Mouse (Mus musculus): ENCODE data around the gene Them7.

The Them7 gene

GRCm38 (mm10) chr2:105375705-105376104, 151.6 kb downstream of the Them7 start:
- in situ Hi-C loops (cut with MboI, MseI), result no loop called here

DNA sequence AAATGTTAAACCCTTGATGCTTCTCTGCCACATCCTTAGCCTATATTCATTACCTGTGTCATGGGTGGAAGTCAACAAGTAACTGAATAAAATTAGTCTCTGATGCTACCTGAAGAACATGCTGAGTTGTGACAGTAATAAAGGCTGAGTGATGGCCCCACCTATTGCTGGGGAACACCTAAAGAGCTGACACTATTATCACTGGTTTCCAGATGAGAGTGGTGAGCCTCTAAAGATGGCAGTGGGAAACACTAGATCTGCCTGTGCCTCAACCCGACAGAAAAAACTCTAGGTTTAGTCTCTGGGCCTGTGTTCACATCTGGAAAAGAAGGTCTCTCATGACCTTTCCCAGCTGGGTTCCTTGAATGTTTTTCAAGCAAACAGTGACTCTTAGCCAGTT, 155.6 kb downstream of the Them7 start:
- in situ Hi-C loops (cut with MboI, MseI), result no loop called here

DNA sequence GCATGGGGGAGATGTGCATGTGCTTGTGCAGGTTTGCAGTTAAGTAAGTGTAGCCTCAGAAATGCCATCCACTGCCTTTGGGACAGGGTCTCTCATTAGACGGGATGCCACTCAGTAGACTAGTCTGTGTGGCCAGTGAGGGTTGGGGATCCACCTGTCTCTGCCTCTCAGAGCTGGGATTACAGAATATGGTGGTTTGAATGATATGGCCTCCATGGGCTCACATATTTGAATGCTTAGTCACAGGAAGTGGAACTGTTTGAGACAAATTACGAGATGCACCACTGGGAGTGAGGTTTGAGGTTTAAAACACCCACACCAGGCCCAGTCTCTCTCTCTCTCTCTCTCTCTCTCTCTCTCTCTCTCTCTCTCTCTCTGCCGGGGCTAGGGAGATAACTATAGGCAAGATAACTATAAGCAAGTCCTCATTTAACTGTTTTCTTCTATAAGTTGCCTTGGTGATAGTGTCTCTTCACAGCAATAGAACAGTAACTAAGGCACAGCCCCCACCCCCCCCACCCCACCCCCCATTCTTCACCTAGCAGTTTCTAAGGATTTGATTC, 156.7 kb downstream of the Them7 start:
- in situ Hi-C loops (cut with MboI, MseI), result no loop called here

DNA sequence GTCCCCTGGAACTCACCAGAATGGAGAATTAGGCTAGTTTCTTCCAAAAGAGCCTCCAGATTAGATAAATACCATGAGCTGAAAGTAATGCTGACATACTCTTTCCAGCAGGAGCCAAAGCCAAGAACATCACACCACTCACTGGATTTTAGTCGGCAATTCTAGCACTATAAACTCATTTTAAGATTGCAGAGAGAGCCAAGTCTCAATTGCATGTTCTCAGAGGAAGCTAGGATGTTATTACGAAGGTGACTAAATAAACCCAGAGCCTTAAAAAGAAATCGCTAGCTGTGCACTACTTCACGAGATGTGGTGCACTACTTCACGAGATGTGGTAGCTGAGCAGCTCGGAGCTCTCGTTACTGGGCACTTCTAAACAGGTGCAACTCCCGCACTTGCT, 158.9 kb downstream of the Them7 start:
- in situ Hi-C loops (cut with MboI, MseI), result no loop called here

DNA sequence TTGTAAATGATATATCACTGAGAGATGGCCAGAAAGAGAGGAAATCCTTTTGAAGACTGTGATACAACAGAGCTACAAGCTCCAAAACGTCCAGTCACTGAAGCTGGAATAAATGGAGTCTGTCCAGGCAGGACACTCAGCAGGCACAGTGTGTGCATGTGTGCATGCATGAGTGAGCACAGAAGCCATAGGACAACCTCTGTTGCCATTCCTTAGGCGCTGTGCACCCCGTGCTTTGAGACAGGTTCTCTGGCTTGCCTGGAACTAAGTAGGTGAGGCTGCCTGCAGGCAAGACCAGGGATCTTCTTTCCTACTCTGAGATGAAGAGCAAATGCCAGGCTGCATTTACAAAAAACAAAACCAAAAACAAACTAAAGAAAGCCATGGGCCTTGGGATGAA, 160.9 kb downstream of the Them7 start:
- in situ Hi-C loops (cut with MboI, MseI), result loop anchor here (5.0 kb wide), 1 partner anchor 808 kb away; no protein-coding TSS in a partner anchor

DNA sequence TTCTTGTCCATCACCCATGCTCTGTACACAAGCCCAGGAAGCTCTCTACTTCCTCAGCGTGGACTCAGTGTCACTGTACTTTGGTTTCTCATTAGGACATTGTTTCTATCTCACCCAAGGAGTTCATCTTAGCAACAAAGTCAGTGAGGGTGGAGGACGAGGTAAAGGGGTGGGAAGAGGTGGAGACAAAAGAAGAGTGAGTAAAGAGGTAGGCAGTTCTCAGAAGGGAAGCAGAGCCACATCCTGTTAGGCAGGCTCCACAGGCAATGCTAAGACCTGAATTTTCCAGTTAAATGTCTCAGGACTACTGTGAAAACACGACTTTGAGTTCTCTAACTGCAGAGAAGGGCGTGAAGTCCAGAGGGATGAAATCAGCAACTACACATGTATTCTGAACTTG, 162.3 kb downstream of the Them7 start:
- in situ Hi-C loops (cut with MboI, MseI), result loop anchor here (5.0 kb wide), 1 partner anchor 809 kb away; no protein-coding TSS in a partner anchor

- in situ Hi-C loops (cut with MboI, MseI), result loop anchor here (5.0 kb wide), 1 partner anchor 812 kb away; no protein-coding TSS in a partner anchor
Observed at GRCm38 (mm10) chr2:105389007-105389890, 165.1 kb downstream of the Them7 start.

DNA sequence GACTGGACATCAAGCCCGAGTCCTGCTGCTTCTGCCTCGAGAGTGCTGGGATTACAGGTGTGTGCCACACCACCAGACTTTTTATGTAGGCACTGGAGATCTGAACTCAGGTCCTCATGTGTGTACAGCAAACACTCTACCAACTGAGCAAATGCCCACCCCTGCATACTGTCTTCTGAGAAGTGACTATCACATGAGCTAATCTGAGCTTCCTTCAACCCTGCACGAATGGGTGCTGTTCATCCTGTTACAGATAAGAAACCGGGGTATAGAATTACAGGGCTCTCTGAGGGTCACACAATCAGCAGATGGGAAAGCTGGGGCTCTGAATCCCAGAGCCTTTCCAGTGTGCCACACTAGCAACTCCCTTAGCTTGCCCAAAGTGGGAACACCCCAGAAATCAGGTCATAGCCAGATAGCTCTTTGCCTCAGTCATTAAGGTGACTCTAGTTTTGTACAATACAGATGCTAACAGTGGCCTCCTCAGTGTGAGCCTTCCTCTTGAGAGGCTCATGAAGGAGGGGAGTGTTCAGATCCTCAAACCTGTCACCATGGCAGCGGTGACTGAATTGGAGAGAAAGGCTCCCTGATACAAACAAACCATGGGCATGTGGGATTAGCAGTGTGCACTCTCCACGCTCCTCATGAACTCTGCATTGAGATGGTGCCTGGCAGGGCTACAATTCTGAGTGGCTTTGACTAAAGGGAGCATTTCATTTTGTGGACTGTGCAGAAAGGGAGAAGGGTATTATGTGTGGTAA, 166.7 kb downstream of the Them7 start:
- in situ Hi-C loops (cut with MboI, MseI), result no loop called here

GRCm38 (mm10) chr2:105391414-105391784, 167.3 kb downstream of the Them7 start:
- in situ Hi-C loops (cut with MboI, MseI), result no loop called here

DNA sequence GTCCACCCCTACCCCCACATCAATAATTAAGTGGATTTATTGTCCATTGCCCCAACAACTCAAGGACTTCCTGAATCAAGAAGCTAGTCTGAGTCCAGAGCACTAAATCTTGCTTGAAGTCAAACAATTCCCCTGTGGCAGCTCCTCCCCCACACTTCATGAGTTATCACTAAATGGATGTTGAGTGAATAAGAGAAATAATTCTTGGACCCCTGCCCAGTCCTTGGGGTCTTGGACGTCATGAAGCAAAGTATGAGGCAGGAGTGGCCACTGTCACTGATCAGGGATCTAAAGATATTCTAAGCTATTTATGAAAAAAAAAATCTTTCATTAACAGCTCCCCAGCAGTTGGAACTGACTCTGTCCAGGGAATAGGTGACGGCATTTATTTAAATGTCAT, 168.4 kb downstream of the Them7 start:
- in situ Hi-C loops (cut with MboI, MseI), result no loop called here

GRCm38 (mm10) chr2:105394375-105394774, 170.3 kb downstream of the Them7 start:
- in situ Hi-C loops (cut with MboI, MseI), result no loop called here

- in situ Hi-C loops (cut with MboI, MseI), result no loop called here
Observed at GRCm38 (mm10) chr2:105396066-105396465, 171.9 kb downstream of the Them7 start.

GRCm38 (mm10) chr2:105397446-105398211, 173.5 kb downstream of the Them7 start:
- in situ Hi-C loops (cut with MboI, MseI), result no loop called here

GRCm38 (mm10) chr2:105398636-105399084, 174.5 kb downstream of the Them7 start:
- in situ Hi-C loops (cut with MboI, MseI), result no loop called here

GRCm38 (mm10) chr2:105399085-105399891, 175.2 kb downstream of the Them7 start, which contains the start of gene Rcn1:
Gene Rcn1, minus strand, starts transcription at chr2:105399319.
- in situ Hi-C loops (cut with MboI, MseI), result no loop called here

- in situ Hi-C loops (cut with MboI, MseI), result loop anchor here (25.0 kb wide), 1 partner anchor 1562 kb away; the partner anchor contains the start of gene Arl14ep
Observed at GRCm38 (mm10) chr2:105400558-105400957, 176.4 kb downstream of the Them7 start.

GRCm38 (mm10) chr2:105402180-105402579, 178.1 kb downstream of the Them7 start:
- in situ Hi-C loops (cut with MboI, MseI), result loop anchor here (25.0 kb wide), 1 partner anchor 1560 kb away; the partner anchor contains the start of gene Arl14ep

DNA sequence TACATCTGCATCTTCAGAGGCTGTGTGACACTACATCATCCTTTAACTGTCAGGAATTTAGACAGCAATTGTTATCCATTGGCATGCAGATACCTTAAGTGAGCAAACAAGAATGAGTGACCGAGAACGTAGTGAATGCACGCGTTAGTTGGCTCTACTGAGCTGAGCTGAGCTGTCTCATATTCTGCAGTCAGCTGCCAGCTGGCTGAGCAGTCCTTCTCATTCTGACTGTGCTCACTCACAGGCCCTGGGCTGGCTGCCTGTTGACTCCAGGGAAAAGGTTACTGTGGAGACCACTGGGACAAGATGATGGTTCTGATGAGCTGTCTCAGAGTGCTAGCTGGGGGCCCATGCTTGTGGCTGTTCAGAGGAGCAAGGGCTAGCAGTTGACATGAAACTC, 184.4 kb downstream of the Them7 start:
- in situ Hi-C loops (cut with MboI, MseI), result loop anchor here (25.0 kb wide), 1 partner anchor 1554 kb away; the partner anchor contains the start of gene Arl14ep

- in situ Hi-C loops (cut with MboI, MseI), result loop anchor here (25.0 kb wide), 1 partner anchor 1553 kb away; the partner anchor contains the start of gene Arl14ep
Observed at GRCm38 (mm10) chr2:105409253-105409652, 185.1 kb downstream of the Them7 start.

DNA sequence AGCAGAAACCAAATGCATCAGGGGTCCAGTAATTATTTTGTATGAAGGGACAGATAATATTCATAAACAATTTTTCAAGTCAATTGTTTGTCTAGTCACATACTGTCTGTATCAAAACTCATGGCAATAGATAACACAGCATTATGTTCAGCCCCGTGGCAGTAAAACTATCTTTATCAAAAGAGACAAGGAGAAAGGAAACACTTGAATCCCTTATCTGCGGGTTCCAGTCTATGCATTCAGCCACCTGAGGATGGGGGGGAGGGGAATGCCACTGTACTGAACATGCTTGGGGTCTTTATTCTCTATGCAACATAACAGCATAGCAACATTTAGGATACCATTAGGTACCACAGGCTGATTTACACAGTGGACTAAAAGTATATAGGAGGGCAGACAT, 190.2 kb downstream of the Them7 start:
- in situ Hi-C loops (cut with MboI, MseI), result loop anchor here (25.0 kb wide), 1 partner anchor 1548 kb away; the partner anchor contains the start of gene Arl14ep

Data from regulatory T cell (primary cell).